Mouse (Mus musculus): Measurements from ENCODE around the gene Ang2. TPM values are rescaled to one million over a fixed set of nuclear protein-coding genes. Genes with fewer than 3 reads are reported as not detected.
"Not testable (repeated sequence)": the region's sequence is repeated elsewhere in the genome, so short reads cannot be mapped to it uniquely, and the experiment has no call there.

The Ang2 gene
- polyA plus RNA-seq, 1 experiment from 2014 or later = not detected

GRCm38 (mm10) chr14:51195681-51196080 lies 3.3 kb downstream of the Ang2 start:
- Histone ChIP-seq H3K27ac (ENCODE audit: low read length) (no peak overlapping the region), H3K4me3 (ENCODE audit: low read depth, low read length) (no peak overlapping the region), H3K9me3 (ENCODE audit: control insufficient read depth, low read depth, low read length) (no peaks in the 10 kb centered on the region), H3K4me2 (replicated peaks; ENCODE audit: low read depth, low read length) (no peak overlapping the region), H3K4me1 (ENCODE audit: control insufficient read depth, insufficient read depth, low read length) (no peaks in the 10 kb centered on the region), H3K27me3 (ENCODE audit: control insufficient read depth, insufficient read depth, low read length) (no peaks in the 10 kb centered on the region), H3K36me3 (ENCODE audit: control insufficient read depth, insufficient read depth, low read length) (no peaks in the 10 kb centered on the region), H3K9ac (replicated peaks; ENCODE audit: low read depth, low read length) (no peak overlapping the region)
- 89% methylated on average over 4 of the region's 4 CpGs for WGBS
- no peak for ATAC-seq (ENCODE audit: insufficient number of reproducible peaks, insufficient read depth, low FRiP score, low read depth)

- H3K4me3 ChIP-seq (ENCODE audit: low read depth, low read length); H3K9me3 ChIP-seq (ENCODE audit: control insufficient read depth, low read depth, low read length); H3K4me1 ChIP-seq (ENCODE audit: control insufficient read depth, insufficient read depth, low read length); H3K9ac ChIP-seq (replicated peaks; ENCODE audit: low read depth, low read length); H3K36me3 ChIP-seq (ENCODE audit: control insufficient read depth, insufficient read depth, low read length); H3K27me3 ChIP-seq (ENCODE audit: control insufficient read depth, insufficient read depth, low read length); ATAC-seq (ENCODE audit: insufficient number of reproducible peaks, insufficient read depth, low FRiP score, low read depth); H3K4me2 ChIP-seq (replicated peaks; ENCODE audit: low read depth, low read length); H3K27ac ChIP-seq (ENCODE audit: low read length): not testable (repeated sequence)
- WGBS = 82% methylated on average over 2 of the region's 2 CpGs
Measured at GRCm38 (mm10) chr14:51181051-51181450, 17.9 kb downstream of the Ang2 start.

GRCm38 (mm10) chr14:51173843-51174242 lies 25.1 kb downstream of the Ang2 start:
- Histone ChIP-seq H3K4me3 (ENCODE audit: low read depth, low read length) (no peak overlapping the region), H3K4me2 (replicated peaks; ENCODE audit: low read depth, low read length) (no peak overlapping the region), H3K27me3 (ENCODE audit: control insufficient read depth, insufficient read depth, low read length) (no peaks in the 10 kb centered on the region), H3K36me3 (ENCODE audit: control insufficient read depth, insufficient read depth, low read length) (no peaks in the 10 kb centered on the region), H3K27ac (ENCODE audit: low read length) (no peak overlapping the region), H3K4me1 (ENCODE audit: control insufficient read depth, insufficient read depth, low read length) (no peaks in the 10 kb centered on the region), H3K9me3 (ENCODE audit: control insufficient read depth, low read depth, low read length) (no peaks in the 10 kb centered on the region), H3K9ac (replicated peaks; ENCODE audit: low read depth, low read length) (no peak overlapping the region)
- ATAC-seq (ENCODE audit: insufficient number of reproducible peaks, insufficient read depth, low FRiP score, low read depth) = no peak
- WGBS = 82% methylated on average over 4 of the region's 4 CpGs

- not testable (repeated sequence) for H3K9me3 ChIP-seq (ENCODE audit: control insufficient read depth, low read depth, low read length); H3K4me3 ChIP-seq (ENCODE audit: low read depth, low read length); H3K9ac ChIP-seq (replicated peaks; ENCODE audit: low read depth, low read length); H3K36me3 ChIP-seq (ENCODE audit: control insufficient read depth, insufficient read depth, low read length); H3K27me3 ChIP-seq (ENCODE audit: control insufficient read depth, insufficient read depth, low read length); H3K4me2 ChIP-seq (replicated peaks; ENCODE audit: low read depth, low read length); H3K4me1 ChIP-seq (ENCODE audit: control insufficient read depth, insufficient read depth, low read length); H3K27ac ChIP-seq (ENCODE audit: low read length); ATAC-seq (ENCODE audit: insufficient number of reproducible peaks, insufficient read depth, low FRiP score, low read depth)
- 54% methylated on average over 4 of the region's 4 CpGs for WGBS
Measured at GRCm38 (mm10) chr14:51172947-51173346, 26.0 kb downstream of the Ang2 start.

- 35% methylated on average over 9 of the region's 9 CpGs for WGBS
- not testable (repeated sequence) for ATAC-seq (ENCODE audit: insufficient number of reproducible peaks, insufficient read depth, low FRiP score, low read depth); H3K36me3 ChIP-seq (ENCODE audit: control insufficient read depth, insufficient read depth, low read length); H3K4me3 ChIP-seq (ENCODE audit: low read depth, low read length); H3K27me3 ChIP-seq (ENCODE audit: control insufficient read depth, insufficient read depth, low read length); H3K4me1 ChIP-seq (ENCODE audit: control insufficient read depth, insufficient read depth, low read length); H3K9ac ChIP-seq (replicated peaks; ENCODE audit: low read depth, low read length); H3K4me2 ChIP-seq (replicated peaks; ENCODE audit: low read depth, low read length); H3K27ac ChIP-seq (ENCODE audit: low read length); H3K9me3 ChIP-seq (ENCODE audit: control insufficient read depth, low read depth, low read length)
Measured at GRCm38 (mm10) chr14:51172095-51172865, 26.7 kb downstream of the Ang2 start.

GRCm38 (mm10) chr14:51166068-51166467 lies 32.9 kb downstream of the Ang2 start:
- no peak overlapping the region for H3K4me2 ChIP-seq (replicated peaks; ENCODE audit: low read depth, low read length)
- H3K4me3 ChIP-seq (ENCODE audit: low read depth, low read length) = no peak overlapping the region
- H3K9me3 ChIP-seq (ENCODE audit: control insufficient read depth, low read depth, low read length) = no peaks in the 10 kb centered on the region
- H3K4me1 ChIP-seq (ENCODE audit: control insufficient read depth, insufficient read depth, low read length) = no peaks in the 10 kb centered on the region
- ATAC-seq (ENCODE audit: insufficient number of reproducible peaks, insufficient read depth, low FRiP score, low read depth) = no peak
- no peak overlapping the region for H3K27ac ChIP-seq (ENCODE audit: low read length)
- no peaks in the 10 kb centered on the region for H3K27me3 ChIP-seq (ENCODE audit: control insufficient read depth, insufficient read depth, low read length)
- no peaks in the 10 kb centered on the region for H3K36me3 ChIP-seq (ENCODE audit: control insufficient read depth, insufficient read depth, low read length)
- no peak overlapping the region for H3K9ac ChIP-seq (replicated peaks; ENCODE audit: low read depth, low read length)

GRCm38 (mm10) chr14:51165435-51165834 lies 33.5 kb downstream of the Ang2 start:
- 89% methylated on average over 1 of the region's 1 CpGs for WGBS
- no peak overlapping the region for H3K27ac ChIP-seq (ENCODE audit: low read length)
- H3K9ac ChIP-seq (replicated peaks; ENCODE audit: low read depth, low read length) = no peak overlapping the region
- no peaks in the 10 kb centered on the region for H3K9me3 ChIP-seq (ENCODE audit: control insufficient read depth, low read depth, low read length)
- no peaks in the 10 kb centered on the region for H3K4me1 ChIP-seq (ENCODE audit: control insufficient read depth, insufficient read depth, low read length)
- H3K4me2 ChIP-seq (replicated peaks; ENCODE audit: low read depth, low read length) = no peak overlapping the region
- no peaks in the 10 kb centered on the region for H3K27me3 ChIP-seq (ENCODE audit: control insufficient read depth, insufficient read depth, low read length)
- ATAC-seq (ENCODE audit: insufficient number of reproducible peaks, insufficient read depth, low FRiP score, low read depth) = no peak
- H3K4me3 ChIP-seq (ENCODE audit: low read depth, low read length) = no peak overlapping the region
- H3K36me3 ChIP-seq (ENCODE audit: control insufficient read depth, insufficient read depth, low read length) = no peaks in the 10 kb centered on the region

GRCm38 (mm10) chr14:51163323-51163722 lies 35.6 kb downstream of the Ang2 start:
- H3K4me3 ChIP-seq (ENCODE audit: low read depth, low read length); H3K27me3 ChIP-seq (ENCODE audit: control insufficient read depth, insufficient read depth, low read length); ATAC-seq (ENCODE audit: insufficient number of reproducible peaks, insufficient read depth, low FRiP score, low read depth); H3K4me1 ChIP-seq (ENCODE audit: control insufficient read depth, insufficient read depth, low read length); H3K9ac ChIP-seq (replicated peaks; ENCODE audit: low read depth, low read length); H3K36me3 ChIP-seq (ENCODE audit: control insufficient read depth, insufficient read depth, low read length); H3K27ac ChIP-seq (ENCODE audit: low read length); H3K9me3 ChIP-seq (ENCODE audit: control insufficient read depth, low read depth, low read length); H3K4me2 ChIP-seq (replicated peaks; ENCODE audit: low read depth, low read length): not testable (repeated sequence)
- 86% methylated on average over 6 of the region's 6 CpGs for WGBS

GRCm38 (mm10) chr14:51161976-51162375 lies 37.0 kb downstream of the Ang2 start, which contains the start of gene Rnase2b:
TSS of gene Rnase2b (plus strand) at chr14:51162260.
- not testable (repeated sequence) for H3K36me3 ChIP-seq (ENCODE audit: control insufficient read depth, insufficient read depth, low read length); H3K4me1 ChIP-seq (ENCODE audit: control insufficient read depth, insufficient read depth, low read length); H3K27me3 ChIP-seq (ENCODE audit: control insufficient read depth, insufficient read depth, low read length); H3K9me3 ChIP-seq (ENCODE audit: control insufficient read depth, low read depth, low read length); ATAC-seq (ENCODE audit: insufficient number of reproducible peaks, insufficient read depth, low FRiP score, low read depth); H3K27ac ChIP-seq (ENCODE audit: low read length); H3K4me3 ChIP-seq (ENCODE audit: low read depth, low read length); H3K9ac ChIP-seq (replicated peaks; ENCODE audit: low read depth, low read length); H3K4me2 ChIP-seq (replicated peaks; ENCODE audit: low read depth, low read length)
- 95% methylated on average over 3 of the region's 3 CpGs for WGBS

Data from stomach, embryonic 14.5 days (tissue).